Mouse (Mus musculus): Measurements from ENCODE around the gene H3f3a. TPM values are rescaled to one million over a fixed set of nuclear protein-coding genes. Genes with fewer than 3 reads are reported as not detected.

H3f3a gene
- total RNA-seq, 2 experiments from 2014 or later: 1,208 to 1,574 TPM

GRCm38 (mm10) chr1:180791821-180792480, 21.8 kb downstream of the H3f3a start:
- no peak for ATAC-seq (replicated peaks; ENCODE audit: poor library complexity, severe bottlenecking)

GRCm38 (mm10) chr1:180783580-180783928, 30.2 kb downstream of the H3f3a start:
- no peak for ATAC-seq (replicated peaks; ENCODE audit: poor library complexity, severe bottlenecking)

- no peak for ATAC-seq (replicated peaks; ENCODE audit: poor library complexity, severe bottlenecking)
These were observed 30.7 kb downstream of the H3f3a start for GRCm38 (mm10) chr1:180782906-180783579.

GRCm38 (mm10) chr1:180781250-180781649, 32.5 kb downstream of the H3f3a start:
- ATAC-seq (replicated peaks; ENCODE audit: poor library complexity, severe bottlenecking): no peak

GRCm38 (mm10) chr1:180780291-180780690, 33.5 kb downstream of the H3f3a start:
- no peak for ATAC-seq (replicated peaks; ENCODE audit: poor library complexity, severe bottlenecking)

GRCm38 (mm10) chr1:180778941-180779340, 34.8 kb downstream of the H3f3a start:
- no peak for ATAC-seq (replicated peaks; ENCODE audit: poor library complexity, severe bottlenecking)

GRCm38 (mm10) chr1:180778403-180778754, 35.4 kb downstream of the H3f3a start:
- ATAC-seq (replicated peaks; ENCODE audit: poor library complexity, severe bottlenecking): peak; percentile 28

- peak; percentile 78 for ATAC-seq (replicated peaks; ENCODE audit: poor library complexity, severe bottlenecking)
These were observed 35.9 kb downstream of the H3f3a start for GRCm38 (mm10) chr1:180777660-180778402.

- ATAC-seq (replicated peaks; ENCODE audit: poor library complexity, severe bottlenecking): peak; percentile 6; the same call in 1 of the 2 replicates
These were observed 36.5 kb downstream of the H3f3a start for GRCm38 (mm10) chr1:180777289-180777659.

GRCm38 (mm10) chr1:180776494-180776893, 37.2 kb downstream of the H3f3a start:
- no peak for ATAC-seq (replicated peaks; ENCODE audit: poor library complexity, severe bottlenecking)

- ATAC-seq (replicated peaks; ENCODE audit: poor library complexity, severe bottlenecking): no peak
These were observed 37.8 kb downstream of the H3f3a start for GRCm38 (mm10) chr1:180775849-180776493.

GRCm38 (mm10) chr1:180775317-180775716, 38.4 kb downstream of the H3f3a start:
- no peak for ATAC-seq (replicated peaks; ENCODE audit: poor library complexity, severe bottlenecking)

- no peak for ATAC-seq (replicated peaks; ENCODE audit: poor library complexity, severe bottlenecking)
These were observed 39.1 kb downstream of the H3f3a start for GRCm38 (mm10) chr1:180774664-180775063.

- ATAC-seq (replicated peaks; ENCODE audit: poor library complexity, severe bottlenecking): no peak
These were observed 41.5 kb downstream of the H3f3a start for GRCm38 (mm10) chr1:180772291-180772690.

- peak; percentile 58 for ATAC-seq (replicated peaks; ENCODE audit: poor library complexity, severe bottlenecking)
These were observed 42.0 kb downstream of the H3f3a start for GRCm38 (mm10) chr1:180771722-180772121.

- no peak for ATAC-seq (replicated peaks; ENCODE audit: poor library complexity, severe bottlenecking)
These were observed 42.4 kb downstream of the H3f3a start for GRCm38 (mm10) chr1:180771306-180771705.

GRCm38 (mm10) chr1:180768334-180769168, 45.2 kb downstream of the H3f3a start:
- peak; percentile 57 for ATAC-seq (replicated peaks; ENCODE audit: poor library complexity, severe bottlenecking)

- no peak for ATAC-seq (replicated peaks; ENCODE audit: poor library complexity, severe bottlenecking)
These were observed 46.0 kb downstream of the H3f3a start for GRCm38 (mm10) chr1:180767541-180768333.

GRCm38 (mm10) chr1:180766557-180766956, 47.2 kb downstream of the H3f3a start:
- peak; percentile 46 for ATAC-seq (replicated peaks; ENCODE audit: poor library complexity, severe bottlenecking)
